Mouse (Mus musculus): Measurements from ENCODE around the gene Mroh3. TPM values are rescaled to one million over a fixed set of nuclear protein-coding genes. Genes with fewer than 3 reads are reported as not detected.
A peak's percentile ranks its signal among the peaks of the same experiment; 100 is the strongest.

The Mroh3 gene
- total RNA-seq, 2 experiments from 2014 or later = 0.41 to 0.54 TPM

DNA sequence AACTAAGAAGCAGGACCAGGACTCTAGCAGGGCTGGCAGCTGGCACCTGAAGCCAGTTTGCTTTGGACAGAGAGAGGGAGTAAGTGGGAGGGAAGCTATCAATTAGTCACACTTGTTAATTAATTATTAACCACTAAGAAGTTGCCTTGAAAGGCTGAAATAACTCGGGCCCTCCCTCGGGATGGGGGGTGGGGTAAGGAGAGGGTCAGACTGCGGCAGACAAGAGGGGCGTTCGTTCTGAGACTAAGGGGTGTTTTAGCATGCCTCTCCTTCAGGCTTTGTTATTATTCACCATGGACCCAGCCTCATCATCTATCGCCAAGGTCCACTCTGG lies 16.4 kb upstream of the Mroh3 start:
- DNase-seq (ENCODE audit: low spot score in 2 of 2) = no peak

DNA sequence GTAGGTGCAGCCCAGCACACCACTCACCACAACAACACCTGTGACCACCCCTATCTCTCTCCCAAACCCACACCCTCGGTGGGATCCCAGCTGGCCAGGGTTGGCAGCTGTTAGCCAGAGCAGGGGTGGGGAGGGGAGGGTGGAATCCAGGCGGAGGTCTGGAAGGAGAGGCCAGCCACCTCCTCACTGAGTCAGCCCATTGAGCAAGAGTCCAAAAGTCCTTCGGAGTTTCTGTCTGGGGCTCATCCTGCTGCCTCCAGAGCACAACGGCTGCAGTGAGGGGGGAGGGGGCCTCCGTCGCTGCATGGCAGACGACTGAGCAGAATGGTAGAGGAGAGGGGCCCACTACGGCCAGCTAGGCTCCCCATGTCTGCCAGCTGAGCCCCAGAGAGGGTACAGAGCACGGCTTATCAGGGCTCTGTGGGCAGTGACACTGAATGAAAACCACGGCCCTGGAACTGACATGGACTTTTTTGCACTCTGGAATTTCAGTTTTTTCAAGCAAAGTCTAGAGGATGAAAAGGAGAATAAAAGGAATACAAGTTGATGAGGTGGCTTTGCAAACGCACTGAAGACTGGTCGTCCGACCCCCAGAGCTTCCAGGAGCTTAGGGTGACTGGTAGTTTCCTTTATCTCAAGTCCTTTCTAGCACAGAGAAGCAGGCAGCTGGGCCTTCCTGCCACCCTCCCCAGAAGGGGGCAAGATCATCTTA lies 15.9 kb upstream of the Mroh3 start:
- DNase-seq (ENCODE audit: low spot score in 2 of 2) = no peak

DNA sequence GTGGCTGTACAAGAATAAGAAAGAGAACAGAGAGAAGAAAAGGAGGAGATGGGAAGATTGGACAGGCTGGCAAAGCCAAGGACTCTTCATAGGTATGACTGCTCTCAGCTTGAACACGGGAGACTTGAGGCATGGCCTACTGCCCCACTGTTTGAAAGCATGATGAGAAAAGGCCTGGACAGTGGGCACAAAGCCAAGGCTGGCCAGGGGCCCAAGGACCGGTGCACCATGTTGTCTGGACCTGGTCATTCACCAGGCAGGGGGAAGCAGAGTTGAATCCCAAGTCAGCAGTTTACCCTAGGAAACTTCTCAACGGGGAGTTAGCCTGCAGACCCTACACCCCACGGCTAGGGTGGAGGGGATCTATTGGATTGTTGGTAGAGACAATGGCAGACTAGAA lies 15.2 kb upstream of the Mroh3 start:
- no peak for DNase-seq (ENCODE audit: low spot score in 2 of 2)

DNA sequence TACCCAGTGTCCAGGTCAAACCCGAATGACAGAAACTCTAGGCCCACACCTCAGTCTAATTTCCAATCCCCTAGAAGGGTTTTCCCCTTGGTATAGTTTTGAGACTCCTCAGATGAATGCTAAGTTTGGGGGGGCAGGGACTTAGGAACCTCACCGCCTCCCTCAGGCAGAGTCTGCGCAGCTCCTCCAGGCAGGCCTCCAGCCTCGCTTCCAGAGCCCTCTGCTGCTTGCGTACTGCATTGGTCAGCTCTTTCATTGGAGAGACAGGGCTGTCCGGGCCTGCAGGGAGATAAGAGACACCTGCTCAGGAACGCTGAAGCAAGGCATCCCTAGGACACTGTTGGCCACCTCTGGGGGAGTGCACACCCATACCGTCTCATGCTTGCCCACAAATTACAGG lies 14.0 kb upstream of the Mroh3 start:
- DNase-seq (ENCODE audit: low spot score in 2 of 2) = no peak

DNA sequence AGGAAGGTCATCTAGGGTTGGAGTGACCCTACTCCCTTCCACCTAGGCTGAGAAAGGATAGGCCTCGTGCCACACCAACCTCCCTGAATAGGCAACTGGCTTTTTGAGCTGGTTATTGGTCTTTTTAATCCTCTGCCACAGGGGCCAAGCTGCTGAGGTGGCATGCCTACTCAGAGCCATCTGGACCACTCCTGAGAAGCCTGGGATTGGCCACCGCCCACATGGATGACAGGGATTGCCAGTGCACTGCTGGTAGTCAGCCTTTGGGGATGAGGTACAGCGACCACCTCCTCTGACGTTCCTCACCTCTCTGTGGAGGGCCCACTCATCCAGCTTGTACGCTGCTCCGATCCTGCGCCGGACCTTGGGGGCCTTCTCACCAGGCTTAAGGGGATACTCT lies 13.2 kb upstream of the Mroh3 start:
- DNase-seq (ENCODE audit: low spot score in 2 of 2) = no peak

DNA sequence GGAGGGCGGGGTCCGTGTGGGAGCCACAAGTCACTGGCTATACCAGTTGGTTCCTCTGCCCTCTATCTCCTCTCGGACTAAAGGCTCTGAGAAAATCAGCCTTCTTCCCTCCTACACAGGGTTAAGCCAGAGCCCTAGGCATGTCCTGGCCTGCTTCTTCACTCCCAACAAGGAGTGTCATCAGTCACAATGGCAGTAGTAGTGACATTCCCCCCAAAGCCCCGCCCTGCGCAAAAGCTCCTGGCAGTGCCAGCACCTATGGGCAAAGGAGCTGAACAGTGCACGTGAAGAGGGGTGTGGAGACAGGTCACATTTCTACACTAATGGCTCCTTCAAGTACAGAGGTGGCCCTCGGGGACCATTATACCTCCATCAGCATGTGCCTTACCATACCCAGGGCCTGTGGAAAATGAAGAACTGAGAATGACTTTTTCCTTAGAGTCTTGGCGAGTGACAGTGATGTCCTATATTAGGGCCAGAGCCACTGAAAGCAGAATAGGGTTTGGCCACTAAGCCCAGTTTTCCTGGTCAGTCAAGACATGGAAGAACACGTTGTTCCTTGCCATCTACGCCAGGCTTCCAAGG lies 11.2 kb upstream of the Mroh3 start:
- DNase-seq (ENCODE audit: low spot score in 2 of 2) = no peak

DNA sequence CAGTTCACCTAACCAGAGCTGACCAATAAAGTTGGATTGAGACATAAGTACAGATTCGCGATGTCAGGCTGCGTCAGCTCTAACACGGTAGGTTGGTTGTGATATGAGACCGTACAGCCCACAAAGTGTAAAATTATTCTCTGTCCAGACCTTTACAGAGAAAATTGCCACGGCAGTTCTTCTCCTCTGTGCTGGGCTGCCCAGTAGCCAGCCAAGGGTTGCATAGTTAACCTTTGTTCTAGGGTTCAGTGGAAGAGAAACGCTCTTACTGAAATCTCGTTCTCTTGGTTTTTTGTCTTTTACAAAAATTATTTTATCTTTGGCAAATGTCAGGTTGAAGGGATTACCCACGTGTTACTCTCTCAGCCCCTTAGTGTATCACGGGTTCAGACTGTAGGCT lies 9.8 kb upstream of the Mroh3 start:
- no peak for DNase-seq (ENCODE audit: low spot score in 2 of 2)

DNA sequence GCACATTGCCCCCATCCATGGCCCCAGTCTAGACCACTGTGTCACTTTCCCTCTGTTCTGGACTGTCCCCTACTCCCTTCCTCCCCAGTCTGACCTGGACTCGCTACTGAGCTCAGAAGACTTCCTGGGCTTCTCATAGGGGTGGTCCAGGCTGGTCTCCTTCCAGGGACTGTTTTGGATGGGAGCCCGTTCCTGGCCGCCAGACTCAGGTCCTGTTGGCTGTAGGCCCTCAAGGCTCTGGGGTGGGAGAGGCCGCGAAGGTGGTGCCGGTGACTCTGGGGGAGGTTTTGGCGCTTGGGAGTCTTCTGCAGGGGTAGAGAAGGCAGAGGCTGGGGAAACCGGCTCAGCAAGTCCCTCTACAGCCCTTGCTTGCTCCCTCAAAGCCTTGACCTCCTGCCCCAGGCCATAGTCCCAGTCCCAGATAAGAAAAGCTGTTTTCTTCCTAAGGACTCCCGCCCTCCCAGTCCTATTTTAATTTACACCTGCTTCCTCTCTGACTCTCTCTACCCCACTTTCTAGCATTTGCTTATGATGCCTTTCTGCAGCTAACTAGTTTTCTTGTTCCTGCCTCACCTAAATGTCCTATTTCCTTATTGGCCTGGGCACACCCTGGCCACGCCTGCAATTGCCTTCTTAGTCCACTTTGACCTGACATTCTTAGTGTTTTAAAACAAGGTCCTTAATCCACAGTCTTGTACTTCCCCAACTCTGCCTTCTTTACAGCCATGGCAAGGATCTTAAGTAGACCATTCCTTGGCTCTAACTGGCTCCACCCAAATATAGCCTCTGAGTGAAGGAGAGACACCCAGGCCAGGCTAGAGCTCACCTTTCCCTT lies 7.6 kb upstream of the Mroh3 start:
- DNase-seq (ENCODE audit: low spot score in 2 of 2) = no peak

DNA sequence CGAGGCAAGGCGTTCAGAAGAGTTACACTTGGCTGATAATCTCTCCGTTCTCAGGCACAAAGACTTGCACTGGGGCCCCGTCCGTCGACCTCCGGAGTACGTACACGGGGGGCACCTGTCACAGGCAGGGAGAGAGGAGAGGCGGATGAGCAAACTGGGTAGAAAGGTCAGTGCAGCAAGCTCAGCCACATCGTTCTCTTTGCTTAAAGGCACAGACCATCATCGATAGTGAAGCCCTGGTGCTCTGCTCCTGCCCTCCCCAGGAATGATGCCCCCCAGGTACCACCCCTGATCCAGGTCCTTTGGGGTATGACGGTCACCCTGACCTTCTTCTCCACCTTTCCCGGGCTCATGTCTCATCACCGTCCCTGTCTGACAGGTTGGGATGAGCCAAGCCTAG lies 1.7 kb upstream of the Mroh3 start:
- no peak for DNase-seq (ENCODE audit: low spot score in 2 of 2)

DNA sequence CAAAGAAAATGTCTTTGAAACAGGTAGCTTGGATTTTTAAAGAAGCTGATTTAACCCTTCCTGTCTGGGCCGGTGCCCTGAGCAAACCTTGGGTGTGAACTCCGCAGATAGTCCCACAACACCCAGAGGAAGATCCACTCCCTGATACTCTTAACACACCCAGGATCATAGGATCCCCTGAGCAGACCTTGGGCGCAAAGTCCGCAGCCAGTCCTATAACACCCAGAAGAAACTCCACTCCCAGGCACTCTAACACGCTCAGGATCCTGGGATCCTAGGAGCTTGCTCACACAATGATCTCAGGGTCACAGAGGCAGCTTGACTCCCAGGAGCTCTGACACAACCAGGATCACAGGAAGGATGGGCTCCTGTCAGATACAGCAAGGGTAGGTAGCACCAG lies 22.6 kb downstream of the Mroh3 start:
- no peak for DNase-seq (ENCODE audit: low spot score in 2 of 2)

DNA sequence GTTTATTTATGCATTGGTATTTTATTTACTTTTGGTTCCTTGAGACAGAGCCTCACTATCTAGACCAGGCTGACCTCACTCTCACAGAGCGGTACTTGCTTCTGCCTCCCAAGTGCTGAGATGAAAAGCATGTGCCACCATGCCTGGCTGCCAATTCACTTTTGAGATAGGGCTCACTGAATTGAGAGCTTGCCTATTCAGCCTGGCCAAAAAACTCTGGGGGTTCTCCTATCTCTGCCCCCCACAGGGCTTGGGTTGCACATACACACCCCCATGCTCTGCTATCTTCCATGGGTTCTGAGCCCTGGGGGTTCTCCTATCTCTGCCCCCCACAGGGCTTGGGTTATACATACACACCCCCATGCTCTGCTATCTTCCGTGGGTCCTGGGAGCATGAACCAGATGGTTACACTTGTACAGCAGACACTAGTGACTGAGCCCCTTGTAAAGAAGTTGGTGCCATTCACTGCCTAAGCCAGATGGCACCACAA lies 33.1 kb downstream of the Mroh3 start:
- DNase-seq (ENCODE audit: low spot score in 2 of 2) = no peak

DNA sequence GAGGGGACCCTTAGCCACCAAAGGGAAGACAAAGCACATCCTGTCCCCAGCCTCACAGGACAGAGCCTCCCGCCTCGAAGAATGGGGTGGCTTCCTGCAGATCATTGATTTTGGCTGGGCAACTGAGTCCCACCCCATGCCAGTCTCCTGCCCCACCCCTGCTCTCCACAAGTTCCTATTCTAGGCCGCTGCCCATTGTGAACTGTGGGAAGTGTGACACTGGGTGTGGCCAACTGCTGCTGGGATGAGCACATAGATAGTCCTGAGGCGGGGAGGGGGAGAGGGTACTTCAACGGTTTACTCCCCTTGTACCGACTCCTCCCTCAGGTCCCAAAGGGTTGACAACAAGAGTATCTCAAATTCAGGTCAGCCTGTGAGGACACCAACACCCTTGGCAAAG lies 33.9 kb downstream of the Mroh3 start:
- no peak for DNase-seq (ENCODE audit: low spot score in 2 of 2)

DNA sequence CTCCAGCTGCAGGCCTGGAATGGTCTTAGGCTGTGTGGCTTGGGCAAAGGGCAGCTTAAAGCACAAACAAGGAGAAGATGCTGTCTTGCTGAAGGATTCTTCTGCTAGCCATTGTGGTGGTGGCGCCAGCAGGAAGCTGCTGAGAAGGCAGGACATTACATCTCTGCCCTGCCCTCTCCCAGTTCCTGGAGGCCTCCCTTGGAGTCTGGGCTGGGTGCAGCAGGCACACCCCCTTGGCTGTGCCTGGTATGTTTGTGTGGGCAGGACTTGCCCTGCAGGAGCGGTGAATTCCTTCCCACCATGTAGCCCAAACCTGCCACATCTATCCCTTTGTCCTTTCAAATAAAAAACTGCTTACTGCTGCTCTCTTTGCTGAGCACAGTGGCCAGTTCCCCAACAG lies 35.5 kb downstream of the Mroh3 start:
- DNase-seq (ENCODE audit: low spot score in 2 of 2) = no peak

DNA sequence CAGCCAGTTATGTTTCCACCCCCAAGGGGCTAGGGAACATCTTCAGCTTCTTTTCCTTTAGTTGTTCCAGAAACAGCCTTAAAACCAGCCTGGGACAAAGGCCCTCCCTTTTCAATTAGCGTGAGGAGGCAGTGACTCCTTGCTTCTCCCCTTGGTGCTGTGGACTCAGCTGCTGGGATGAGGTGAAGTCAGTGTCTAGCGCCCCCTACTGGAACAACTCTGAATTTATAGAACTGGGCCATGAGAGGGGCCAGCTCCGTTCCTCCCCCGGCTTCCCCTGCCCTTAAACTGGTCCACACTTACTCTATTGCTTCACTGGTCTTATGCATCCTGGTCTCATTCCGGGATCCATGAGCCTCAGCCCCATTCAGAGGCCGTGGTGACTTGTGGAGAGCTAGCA lies 37.4 kb downstream of the Mroh3 start:
- peak in 1 of 2 experiments; percentile 63 for DNase-seq (ENCODE audit: low spot score in 2 of 2)

DNA sequence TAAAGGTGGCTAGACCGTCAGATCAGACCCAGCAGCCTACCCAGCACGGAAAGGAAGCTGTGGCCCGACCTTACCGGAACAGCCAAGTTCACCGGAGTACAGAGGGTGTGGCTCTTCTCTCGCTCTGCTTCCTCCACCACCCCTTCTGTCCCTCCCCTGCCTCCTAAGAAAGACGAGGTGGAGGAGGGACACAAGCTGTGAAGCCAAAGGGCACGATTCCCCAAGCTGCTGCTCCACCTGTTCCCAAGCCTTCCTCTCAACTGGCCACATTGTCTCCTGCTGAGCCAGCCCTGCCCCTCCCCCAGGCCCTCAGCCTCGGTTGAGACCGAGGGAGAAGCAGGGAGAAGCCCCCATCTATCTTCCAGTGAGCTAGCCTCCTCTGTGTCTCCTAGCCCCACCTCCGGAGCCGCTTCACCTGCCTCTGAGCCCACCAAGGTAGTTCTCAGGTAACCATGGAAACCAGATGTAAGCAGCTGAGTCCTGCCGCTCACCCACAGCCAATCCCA lies 38.5 kb downstream of the Mroh3 start:
- no peak for DNase-seq (ENCODE audit: low spot score in 2 of 2)

DNA sequence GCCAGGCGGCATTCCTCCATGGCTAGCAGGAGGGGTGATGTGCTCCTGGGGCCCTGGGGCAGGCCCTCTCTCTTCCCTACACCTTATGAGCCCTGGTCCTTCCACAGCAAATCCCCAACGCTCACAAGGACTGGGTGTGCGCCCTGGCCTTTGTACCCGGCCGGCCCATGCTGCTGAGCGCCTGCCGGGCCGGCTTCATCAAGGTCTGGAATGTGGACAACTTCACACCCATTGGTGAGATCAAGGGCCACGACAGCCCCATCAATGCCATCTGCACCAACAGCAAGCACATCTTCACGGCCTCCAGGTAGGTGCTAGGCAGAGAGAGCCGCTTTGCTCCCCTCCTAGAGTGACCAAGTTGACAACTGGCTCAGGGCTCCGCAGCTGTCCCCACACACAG lies 39.9 kb downstream of the Mroh3 start:
- DNase-seq (ENCODE audit: low spot score in 2 of 2) = no peak

DNA sequence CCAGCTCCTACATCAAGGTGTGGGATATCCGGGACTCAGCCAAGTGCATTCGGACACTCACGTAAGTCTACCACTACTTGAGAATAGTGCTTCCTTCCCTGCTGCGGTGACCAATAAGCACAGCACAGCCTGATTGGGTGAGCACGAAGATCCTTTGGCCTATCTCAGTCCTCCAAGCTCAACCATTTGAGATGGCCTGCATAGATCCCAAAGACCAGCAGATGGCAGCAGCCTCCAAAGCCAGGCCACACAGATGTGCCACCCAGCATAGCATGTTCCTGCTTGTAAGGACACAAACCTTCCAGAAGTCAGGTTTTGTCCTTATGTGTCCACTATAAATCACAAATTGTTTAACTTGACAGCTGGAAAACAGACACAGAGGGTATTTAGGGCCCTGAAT lies 42.5 kb downstream of the Mroh3 start:
- peak; percentile 54 to 84 for DNase-seq (ENCODE audit: low spot score in 2 of 2)

DNA sequence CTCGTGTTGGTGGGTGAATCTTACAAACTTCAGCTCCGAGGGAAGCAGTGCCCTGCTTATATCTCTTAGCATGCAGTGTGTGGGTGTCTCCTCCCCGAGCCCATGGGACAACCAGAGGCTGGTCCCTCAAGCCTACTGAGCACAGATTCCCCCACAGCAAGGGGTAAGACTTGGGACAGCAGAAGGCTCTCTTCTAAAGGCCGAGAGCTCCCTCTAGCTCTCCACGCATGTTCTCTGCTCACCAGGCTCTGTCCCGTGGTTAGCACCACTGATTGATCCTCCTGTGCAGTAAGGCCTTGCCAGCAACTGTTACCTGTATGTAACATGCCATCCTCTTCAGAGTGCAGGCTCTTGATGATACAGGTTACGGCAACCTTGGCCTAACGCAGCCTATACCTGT lies 45.0 kb downstream of the Mroh3 start:
- peak in 1 of 2 experiments; percentile 74 for DNase-seq (ENCODE audit: low spot score in 2 of 2)

DNA sequence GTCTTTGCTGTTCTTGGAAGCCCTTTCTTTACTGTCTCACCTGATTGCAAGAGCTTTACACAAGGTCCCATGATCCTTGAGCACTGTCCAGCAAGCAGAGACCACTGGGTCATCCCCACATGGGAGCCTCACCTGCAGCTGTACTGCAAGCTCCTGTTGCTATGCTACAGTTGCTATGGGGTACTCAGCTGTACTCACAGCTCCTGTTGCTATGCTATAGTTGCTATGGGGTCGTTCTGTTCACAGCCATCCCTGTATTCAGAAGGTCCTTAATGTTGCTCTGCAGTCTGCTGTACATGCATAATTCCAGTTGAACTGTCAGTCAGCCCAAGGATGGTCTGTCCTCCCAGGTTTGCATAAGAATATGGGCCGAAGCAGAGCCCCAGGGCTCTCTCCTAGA lies 47.2 kb downstream of the Mroh3 start:
- DNase-seq (ENCODE audit: low spot score in 2 of 2) = no peak

DNA sequence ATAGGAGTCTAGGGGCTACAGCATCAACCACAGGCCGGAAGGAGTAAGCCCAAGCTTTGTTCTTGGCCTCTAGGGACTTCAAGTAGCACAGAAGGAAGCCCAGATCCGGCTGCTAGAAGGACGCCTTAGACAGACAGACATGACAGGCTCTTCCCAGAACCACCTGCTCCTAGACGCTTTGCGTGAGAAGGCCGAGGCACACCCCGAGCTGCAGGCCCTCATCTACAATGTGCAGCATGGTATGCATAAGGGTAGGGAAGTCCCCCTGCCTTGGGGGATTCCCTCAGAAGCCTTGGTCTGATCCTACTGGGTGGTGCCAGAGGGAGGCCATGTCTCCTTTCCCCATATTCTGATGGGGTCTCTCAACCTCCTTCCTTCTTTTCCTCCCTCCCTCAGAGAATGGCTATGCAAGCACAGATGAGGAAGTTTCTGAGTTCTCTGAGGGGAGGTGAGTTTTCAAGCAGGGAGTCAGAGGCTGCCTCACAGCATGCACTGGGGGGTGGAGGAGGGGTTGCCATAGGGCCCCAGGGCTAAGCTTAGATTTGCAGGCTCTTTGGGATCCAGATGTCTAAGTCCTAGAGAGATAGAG lies 51.2 kb downstream of the Mroh3 start:
- no peak for DNase-seq (ENCODE audit: low spot score in 2 of 2)

DNA sequence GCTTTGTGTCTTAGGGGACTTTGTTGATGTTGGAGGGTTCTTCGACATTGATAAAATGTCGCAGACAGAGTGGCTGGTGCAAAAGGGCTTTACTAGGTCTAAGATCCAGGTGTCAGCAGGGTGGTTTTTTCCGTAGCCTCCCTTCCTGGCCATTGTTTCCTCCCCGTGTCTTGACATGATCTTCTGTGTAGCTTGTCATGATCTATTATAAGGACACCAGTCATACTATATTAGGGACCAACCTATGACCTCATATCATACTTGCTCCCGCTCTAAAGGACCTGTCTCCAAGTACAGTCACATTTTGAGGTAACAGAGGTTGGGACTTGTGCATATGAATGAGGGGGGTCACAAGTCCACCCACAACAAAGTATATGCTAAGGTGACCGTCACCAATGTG lies 51.7 kb downstream of the Mroh3 start:
- no peak for DNase-seq (ENCODE audit: low spot score in 2 of 2)

DNA sequence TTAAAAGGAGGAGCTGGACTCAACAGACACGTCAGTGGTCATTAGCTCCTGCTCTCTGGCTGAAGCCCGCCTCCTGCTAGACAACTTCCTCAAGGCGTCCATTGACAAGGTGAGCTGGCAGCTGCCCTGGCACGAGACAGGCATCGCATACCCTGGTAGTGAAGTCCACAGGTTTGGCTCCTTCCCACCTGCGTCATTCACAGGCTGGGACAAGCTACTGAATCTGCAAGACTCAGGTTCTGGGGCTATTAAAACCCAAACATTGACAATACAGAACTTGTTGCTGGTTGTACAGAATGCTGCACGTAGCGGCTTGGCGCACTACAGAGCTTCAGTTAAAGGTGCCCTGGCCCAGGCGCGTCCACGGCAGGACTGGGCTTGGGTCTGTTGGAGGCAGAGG lies 52.3 kb downstream of the Mroh3 start:
- DNase-seq (ENCODE audit: low spot score in 2 of 2) = no peak
